Mouse (Mus musculus): ENCODE data around the gene Cog5.
A peak's percentile ranks its signal among the peaks of the same experiment; 100 is the strongest.

The Cog5 gene

DNA sequence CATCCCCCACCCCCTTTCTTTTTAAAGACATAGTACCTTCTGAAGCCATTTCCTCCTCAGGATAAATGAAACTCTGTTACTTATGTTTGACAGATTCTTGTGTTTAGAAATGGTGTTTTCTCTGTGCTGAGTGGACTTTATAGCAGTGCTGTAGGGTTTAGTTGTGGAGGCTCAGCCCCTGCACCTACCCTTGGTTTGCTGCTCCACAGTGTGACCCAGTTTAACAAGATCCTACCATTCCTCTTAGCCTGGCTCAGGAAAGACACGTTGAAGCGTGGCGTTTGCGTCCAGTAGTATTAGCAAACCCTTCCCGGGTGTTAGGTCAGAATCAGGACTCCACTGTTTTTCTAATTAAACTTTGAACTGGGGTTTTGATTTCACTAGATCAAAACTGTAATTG, 241.6 kb downstream of the Cog5 start:
- DNase-seq = no peak

- no peak for DNase-seq
Observed at GRCm38 (mm10) chr12:31896986-31897385, 242.3 kb downstream of the Cog5 start.

DNA sequence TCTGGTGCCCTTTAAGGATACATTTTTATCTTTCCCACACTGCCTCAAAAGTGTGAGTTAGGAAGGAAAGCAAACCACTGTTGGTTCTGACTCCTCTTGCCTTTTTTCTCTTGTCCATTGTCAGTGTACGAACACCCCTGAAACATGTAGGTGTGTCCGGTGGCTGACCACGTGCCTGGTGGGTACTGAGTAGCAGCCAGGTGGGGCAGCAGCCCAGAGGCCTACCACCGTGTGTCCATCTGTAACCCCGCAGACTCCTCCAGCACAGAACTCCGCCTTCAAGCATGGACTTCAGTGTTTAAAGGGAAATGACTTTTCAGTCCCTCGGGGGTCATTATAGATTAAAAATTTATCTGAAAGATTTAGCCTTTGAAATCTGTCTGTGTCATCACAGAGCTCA, 242.8 kb downstream of the Cog5 start:
- DNase-seq = no peak

DNA sequence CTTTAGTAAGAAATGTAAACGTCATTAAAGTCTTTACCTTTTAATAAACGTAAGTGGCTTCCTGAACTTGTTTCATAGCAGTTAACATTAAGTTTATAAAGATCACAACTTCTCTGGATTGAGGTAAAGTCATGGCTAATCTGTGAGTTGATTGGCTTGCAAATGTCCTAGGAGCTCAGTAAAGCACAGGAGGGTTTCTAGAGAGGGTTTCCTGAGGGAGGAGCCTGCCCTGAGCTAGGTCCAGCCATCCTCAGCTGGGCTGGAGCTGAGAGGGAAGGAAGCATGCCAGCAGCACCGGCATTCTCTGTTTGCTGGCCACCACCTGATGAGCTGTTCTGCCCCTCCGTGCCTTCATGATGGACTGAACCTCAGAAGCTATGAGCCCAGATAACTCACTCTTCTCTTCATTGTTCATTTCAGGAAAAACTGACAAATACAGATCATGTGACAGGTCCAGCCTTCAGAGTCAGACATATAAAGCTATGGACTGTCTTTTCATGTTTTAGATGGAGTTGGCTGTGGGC, 245.8 kb downstream of the Cog5 start:
- no peak for DNase-seq

DNA sequence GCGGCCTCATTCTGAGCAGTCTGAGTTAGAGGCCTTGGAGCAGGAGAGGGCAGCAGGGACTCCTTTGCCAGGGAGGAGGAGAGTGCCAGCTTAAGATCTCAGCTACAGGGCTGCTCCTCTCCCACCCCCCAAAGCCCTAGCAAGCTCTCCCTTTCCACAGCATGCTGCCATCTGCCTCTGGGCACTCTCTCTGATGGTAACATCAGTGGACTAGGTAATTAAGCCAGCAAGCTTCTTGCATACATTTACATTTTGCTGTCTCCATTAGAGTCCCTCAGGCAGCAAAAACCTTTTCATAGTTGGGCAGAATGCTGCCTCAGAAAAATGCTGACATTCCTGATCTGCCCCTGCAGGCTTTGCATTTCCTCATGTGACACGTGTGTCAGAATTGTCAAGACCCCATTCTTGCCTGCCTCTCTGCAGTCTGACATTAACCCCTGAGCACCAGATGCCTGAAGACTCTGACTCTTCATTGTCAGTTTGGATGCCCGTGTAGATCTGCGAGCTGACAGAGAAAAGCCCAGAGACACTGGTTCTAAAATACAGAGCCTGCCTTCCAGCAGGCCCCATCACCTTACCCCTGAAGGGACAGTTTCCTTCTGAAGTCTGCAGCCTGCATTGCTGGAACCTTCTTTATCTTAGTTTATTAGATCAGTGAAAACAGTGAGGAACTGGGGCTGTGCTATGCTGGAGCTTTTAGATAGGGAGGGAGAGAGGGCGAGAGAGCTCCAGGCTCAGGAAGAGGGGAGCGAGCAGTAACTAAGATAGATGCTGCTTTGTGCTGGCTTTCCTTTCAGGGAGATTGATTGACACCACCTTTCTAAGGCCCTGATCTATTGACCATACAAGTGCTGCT, 251.3 kb downstream of the Cog5 start:
- DNase-seq = no peak

- DNase-seq = no peak
Observed at GRCm38 (mm10) chr12:31907436-31907835, 252.8 kb downstream of the Cog5 start.

GRCm38 (mm10) chr12:31912966-31913551, 258.4 kb downstream of the Cog5 start:
- no peak for DNase-seq

GRCm38 (mm10) chr12:31913614-31914013, 258.9 kb downstream of the Cog5 start:
- DNase-seq = no peak

DNA sequence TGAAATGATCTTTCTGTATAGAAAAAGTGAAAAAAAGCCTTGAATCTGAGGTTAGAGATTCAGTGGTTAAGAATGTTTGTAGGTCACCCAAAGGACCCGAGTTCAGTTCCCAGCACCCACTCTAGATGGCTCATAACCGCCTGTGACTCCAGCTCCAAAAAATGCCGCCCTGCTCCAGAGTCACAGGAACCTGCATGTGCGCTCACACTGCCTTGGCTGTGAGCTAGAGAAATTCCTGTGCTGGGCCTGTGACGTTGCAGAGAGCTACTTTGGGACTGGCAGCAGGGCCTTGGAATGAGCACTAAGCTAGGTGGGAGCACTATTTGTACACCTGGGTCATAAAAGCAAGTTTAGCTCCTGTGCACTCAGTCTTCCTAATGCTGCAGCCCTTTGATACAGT, 262.0 kb downstream of the Cog5 start:
- no peak for DNase-seq

GRCm38 (mm10) chr12:31917245-31917644, 262.6 kb downstream of the Cog5 start:
- peak; percentile 21 for DNase-seq

- DNase-seq = no peak
Observed at GRCm38 (mm10) chr12:31920464-31921405, 266.1 kb downstream of the Cog5 start.

- no peak for DNase-seq
Observed at GRCm38 (mm10) chr12:31924135-31924534, 269.5 kb downstream of the Cog5 start.

DNA sequence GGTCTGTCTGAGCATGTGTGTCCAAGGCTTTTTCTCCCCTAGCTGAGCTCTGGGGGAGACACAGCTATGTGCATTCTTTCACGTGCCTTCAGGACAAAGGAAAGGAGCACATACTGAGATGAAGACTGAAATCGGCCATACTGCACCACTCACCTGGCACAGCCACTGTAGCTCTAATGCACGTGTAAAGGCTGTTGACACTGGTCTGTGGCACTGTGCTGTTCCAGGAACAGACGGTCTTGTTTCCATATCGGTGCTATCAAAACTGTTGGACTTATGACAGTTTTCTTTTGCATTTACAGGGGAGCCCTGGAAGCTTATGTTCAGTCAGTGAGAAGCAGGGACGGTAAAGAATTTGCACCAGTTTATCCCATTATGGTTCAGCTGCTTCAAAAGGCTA, 270.7 kb downstream of the Cog5 start:
- no peak for DNase-seq

DNA sequence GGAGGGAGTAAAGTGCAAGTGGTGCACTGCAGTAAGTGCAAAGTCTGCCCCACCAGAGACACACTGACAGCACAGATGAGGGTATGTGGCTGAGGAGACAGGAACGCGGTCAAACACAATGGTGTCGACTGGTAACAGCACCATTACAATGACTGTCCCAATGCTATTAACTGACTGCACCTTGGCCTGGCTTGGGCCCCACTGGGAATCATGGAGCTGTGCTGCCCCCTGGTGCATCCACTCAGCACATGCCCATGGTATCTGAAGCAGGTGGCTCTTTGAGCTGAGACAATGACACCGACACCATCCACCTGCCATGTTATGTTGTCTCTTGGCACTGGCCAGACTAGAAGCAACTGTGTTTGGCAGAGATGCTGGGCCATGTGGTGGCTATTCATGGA, 272.0 kb downstream of the Cog5 start:
- DNase-seq = peak; percentile 67

- no peak for DNase-seq
Observed at GRCm38 (mm10) chr12:31928498-31928897, 273.8 kb downstream of the Cog5 start.

DNA sequence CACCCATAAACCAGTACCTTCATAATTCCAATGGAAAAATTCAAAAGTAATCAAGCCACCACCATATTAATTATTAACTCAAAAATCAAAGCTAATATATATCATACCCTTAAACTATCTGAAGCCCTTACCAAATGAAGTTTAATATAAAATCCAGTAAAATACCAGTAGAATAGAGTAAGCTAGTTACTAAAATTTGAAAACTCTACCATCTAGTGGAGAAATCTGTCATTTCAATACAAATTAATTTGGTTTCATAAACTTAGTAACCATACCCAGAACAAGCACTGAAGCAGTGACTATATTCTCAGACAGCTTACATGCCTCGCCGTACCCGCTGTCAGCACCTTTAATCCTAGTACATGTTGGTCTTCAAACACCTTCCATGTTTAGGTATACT, 277.1 kb downstream of the Cog5 start:
- no peak for DNase-seq

DNA sequence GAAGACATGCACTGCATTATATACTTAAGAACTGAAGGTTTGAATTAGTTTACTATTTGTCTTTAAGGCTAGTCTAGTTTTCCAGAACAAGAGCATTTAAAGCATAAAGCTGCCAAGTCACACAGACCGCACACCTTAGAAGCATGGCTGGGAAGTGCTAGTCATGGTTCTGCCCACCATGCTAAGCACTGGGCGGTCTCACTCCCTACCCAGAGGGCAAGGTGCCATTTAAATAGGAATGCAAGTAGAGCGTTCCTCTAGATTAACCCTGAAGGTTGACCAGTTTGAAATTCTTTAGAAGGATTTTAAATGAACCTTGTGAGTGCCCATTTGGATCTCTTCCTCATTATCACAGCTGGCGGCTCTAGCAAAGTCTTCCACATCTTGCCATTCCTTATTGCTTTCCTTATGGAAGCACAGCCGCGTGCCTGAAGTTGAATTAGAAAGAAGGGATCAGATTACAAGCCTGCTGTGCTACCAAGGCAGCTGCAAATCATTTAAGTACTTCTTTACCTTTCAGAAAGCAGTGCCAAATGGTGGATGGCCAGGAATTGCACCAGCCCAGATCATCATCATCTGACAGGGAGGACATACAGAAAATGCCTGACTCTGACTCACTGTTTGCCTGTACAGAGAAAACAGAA, 282.1 kb downstream of the Cog5 start:
- no peak for DNase-seq

DNA sequence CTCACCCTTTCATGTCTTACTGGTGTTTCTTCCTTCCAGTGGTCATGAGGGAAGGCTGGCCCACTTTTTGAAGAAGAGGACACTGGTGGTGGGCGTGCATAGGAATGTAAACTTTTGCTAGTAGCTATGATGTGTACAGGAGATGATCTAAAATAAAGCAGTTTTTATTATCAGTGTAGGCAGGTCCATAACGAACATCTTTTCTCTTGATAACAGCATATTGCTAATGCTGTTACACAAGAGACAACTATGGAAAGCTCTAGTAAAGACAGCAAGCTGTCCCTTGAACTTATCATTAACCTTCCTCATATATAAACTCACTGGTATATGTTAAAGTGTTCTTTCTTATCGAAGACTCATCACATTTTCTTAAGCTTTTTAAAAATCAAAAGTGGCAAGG, 282.9 kb downstream of the Cog5 start:
- DNase-seq = no peak

- DNase-seq = no peak
Observed at GRCm38 (mm10) chr12:31938391-31938997, 283.8 kb downstream of the Cog5 start.

GRCm38 (mm10) chr12:31939026-31939425, 284.4 kb downstream of the Cog5 start:
- no peak for DNase-seq

DNA sequence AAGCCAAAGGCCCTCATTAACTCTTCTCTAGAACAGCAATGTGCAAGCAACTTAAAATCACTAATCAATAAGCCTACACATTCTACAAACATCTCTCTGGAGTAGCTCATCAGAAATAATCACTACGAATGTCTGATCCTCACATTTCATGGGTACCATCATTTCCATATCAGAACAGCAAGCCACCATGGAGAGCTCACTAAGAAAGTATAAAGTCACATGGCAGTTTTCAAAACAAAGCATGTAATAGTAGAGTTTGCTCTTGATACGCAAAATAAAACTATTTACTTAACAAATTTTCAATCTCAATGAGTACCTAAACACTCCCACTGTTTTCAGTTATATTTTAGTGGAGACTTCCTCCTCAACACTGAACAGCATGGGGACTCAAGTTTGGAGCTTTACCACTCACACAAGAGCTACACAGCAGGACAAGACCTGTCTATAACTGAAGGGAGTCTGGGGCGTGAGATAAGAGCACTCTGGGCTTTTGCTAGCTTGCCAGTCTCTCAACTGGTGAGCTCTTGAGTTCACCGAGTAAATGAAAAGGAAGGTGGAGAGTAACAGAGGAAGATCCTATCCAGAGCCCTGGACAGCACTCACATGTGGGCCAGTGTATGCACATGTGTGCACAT, 288.5 kb downstream of the Cog5 start:
- no peak for DNase-seq

DNA sequence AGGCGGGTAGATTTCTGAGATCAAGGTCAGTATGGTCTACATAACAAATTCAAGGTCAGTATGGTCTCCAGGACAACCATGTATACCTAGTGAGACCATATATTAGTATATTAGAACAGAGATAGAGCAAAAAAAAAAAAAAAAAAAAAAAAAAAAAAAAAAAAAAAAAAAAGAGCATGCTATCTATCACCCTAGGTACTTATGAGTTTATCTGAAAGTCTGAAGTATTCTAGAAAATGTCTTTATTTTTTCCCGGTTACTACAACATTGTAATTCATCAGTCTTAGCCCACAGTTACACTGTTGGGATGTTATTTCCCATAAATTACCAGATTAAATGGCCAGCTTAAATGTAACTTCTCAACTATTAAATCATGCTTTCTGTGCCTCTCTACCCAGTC, 289.7 kb downstream of the Cog5 start:
- no peak for DNase-seq

Measured in lung, postnatal 14 days (tissue).